Mouse (Mus musculus) thymus, postnatal 25 days (tissue): Measurements from ENCODE around the gene Lpo.
A peak's percentile ranks its signal among the peaks of the same experiment; 100 is the strongest.

Experiments used
- DNase-seq: peaks from one replicate; pipeline ENCODE4 v3.0.0; 2022

Gene Lpo

DNA sequence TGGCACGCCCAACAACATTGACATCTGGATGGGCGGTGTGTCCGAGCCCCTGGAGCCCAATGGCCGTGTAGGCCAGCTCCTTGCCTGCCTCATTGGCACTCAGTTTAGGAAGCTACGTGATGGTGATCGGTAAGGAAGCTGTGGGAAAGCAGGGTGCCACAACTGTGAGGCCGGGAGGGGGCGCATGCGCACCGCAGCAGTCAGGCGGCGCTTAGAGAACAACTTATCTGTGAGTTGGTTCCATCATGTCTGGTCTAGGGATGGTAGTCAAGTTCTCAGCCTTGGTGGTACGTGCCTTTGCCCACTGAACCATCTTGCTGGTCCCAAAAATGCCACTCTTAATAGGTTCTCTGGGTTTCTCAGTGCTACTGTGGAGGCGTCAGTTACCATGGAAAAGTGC is 25.5 kb downstream of the Lpo start:
- DNase-seq, result no peak

DNA sequence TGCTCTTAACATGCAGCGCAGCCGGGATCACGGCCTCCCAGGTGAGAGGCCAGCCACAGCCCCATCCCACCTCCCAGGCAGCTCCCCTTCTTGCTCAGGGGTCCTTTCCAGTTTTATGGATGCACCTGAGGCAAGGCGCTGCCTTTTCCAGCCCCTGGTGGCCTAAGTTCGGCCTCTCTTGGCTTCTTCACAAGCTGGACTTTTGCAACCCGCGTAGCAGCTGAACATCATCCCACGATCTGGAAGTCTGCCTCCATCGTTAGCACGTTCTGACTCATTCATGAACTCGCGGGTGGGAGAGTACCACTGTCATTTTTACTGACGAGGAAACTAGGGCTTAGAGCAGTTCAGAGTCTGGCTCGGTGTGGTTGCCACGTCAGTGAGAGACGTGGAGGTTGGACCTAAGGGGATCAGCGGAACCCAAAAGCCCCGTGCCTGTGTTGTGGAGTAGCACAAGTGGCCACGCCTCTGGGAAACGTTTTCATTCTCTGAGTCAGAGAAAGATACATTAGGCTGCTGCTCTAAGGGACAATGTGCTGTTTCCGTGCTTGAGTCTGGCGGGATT is 26.3 kb downstream of the Lpo start:
- no peak for DNase-seq

DNA sequence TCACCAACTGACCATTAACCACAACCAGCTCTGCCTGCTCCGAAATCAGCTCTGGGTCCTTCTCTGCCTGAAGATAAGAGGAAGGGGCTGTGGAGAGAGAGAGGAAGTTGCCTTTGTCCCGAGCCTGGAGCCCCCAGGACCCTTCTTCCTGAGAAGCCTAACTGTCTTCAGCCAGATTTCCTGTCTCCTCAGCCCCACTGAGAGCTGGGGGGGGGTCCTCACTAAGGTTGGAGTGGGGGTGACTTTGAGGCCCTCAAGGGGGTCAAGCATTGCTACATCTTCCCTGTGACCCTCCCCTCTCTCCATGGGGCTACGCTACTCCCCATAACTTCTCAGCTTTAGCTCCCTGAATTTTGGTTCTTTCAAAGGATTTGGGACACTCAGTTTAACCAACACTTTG is 34.6 kb downstream of the Lpo start, which contains the start of gene Mpo:
Gene Mpo, plus strand, starts transcription at position 122 of the 400 bp plus-strand sequence.
- no peak for DNase-seq

DNA sequence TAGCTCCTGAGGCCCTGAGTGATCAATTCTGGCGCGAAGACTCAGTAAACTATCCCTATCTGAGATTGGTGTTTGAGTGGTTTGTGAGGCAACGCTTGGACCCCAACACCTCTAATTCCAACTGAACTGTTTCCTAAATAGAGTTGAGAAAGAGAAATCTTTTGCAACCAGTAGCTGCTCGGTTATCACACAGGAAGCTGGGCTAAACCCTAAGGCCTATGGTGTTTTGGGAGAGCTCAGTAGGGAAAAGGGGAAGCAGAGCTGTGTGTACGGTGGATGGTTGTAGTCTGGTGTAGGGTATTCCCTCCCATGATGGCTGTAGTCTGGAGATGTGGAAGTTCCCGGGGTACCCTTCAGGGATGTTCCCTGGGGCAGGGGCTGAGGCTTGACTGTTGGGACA is 38.0 kb downstream of the Lpo start:
- no peak for DNase-seq

DNA sequence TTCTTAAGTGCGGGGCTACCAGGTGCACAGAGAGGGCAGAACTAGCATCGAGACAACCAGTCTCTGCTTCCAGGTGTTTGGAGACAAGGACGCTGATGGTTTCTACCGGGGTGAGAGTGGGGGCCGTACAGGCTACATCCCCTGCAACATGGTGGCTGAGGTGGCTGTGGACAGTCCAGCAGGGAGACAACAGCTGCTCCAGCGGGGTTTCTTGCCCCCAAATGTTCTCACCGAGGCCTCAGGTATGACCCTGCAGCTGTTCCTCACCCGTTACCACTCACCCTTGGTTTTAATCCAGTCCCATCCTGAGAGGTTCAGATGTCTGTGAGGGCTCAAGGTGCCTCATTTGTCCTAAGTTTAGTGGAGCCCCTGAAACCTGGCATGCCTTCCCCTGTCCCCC is 48.0 kb downstream of the Lpo start:
- DNase-seq, result no peak

DNA sequence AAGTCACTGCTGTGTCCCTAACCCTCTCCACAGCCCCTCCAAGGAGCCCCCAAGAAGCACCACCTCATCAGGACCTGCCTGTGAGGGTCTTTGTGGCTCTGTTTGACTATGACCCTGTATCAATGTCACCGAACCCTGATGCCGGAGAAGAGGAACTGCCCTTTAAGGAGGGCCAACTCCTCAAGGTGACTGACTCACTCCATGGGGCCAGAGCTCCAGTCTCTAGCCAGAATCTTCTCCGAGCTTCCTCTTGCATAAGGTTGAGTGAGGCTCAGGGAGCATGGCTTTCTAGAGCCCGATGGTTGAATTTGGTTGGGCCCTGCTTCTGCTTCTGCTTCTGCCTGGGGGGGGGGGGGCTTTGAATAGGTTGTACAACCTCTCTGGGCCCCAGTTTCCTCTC is 48.7 kb downstream of the Lpo start:
- no peak for DNase-seq

DNA sequence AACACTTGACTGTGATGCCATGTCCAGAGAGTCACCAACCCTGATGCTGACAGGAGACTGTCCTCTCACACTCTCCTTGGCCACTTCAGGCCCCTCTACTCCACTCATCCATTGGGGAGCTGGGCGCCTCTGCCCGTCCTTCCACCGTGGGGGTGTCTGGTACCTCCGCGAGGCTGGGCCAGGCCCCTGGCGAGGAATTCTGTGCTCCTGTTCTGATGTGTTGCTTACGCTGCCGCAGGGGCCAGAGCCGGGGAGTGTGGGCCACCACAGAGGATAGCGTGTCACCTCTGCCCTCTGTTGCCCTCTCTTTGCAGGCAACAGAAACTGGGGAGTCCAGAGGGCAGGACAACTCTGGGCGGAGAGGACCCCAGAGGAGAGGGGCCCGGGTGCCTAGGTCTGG is 49.2 kb downstream of the Lpo start:
- DNase-seq, result no peak

DNA sequence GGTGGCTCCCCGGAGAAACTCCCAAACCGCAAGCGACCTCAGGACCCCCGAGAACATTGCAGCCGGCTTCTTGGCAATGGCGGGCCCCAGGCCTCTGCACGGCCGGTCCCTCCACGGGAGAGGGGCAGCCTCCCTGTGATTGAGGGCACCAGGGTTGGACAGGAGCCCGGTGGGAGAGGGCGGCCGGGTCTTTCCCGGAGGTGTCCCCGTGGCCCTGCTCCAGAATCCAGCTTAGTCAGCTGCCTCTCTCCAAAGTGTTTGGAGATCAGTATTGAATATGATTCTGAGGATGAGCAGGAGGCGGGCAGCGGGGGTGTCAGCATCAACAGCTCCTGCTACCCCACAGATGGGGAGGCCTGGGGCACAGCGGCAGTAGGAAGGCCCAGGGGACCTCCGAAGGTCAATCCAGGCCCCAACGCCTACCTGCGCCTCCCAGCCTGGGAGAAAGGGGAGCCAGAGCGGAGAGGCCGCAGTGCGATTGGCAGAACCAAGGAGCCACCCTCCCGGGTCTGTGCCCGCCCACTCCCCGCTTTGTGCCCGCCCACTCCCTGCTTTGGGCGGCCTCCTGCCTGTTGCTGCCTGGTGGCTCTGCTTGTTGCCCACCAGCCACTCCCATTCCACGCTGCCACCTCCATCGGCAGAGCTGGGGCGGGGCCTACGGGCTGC is 49.9 kb downstream of the Lpo start:
- peak; percentile 30 for DNase-seq

DNA sequence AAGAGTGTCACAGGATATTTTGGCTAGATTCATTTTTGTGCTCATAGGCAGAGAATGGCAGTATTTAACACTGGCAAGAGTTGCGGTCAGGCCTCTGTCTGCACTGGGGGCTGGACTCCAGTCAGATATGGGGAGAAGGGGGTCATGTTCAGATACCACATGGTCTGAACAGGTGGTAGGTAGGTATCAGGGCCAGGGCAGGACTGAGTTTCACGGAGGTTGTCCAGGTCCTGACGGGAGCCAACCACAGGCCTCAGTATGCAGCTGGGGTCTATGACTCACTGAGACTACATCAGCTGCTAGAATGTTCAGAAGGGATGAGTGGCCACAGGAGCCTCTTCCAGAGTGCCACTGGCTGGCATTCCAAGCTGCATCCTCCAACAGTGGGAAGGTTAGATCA is 55.7 kb downstream of the Lpo start:
- DNase-seq, result no peak

DNA sequence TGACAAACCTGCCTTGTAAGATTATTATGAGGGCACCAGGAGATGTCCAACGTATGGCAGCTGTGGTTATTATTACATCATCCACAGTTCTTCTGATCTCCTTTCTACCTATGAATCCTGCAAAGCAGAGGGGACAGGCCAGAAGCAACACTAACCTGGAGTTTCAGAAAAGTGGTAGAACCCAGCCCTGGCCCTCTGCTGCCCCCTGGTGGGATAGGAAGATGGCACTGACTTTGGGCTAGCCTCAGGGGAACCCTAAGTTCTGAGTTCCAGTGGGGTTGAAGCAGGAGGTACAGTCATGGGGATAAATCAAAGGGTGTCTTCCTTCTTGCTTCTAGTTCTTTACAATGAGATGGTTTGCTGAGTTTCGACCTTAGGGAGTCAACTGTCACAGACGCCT is 57.1 kb downstream of the Lpo start:
- peak; percentile 89 for DNase-seq

DNA sequence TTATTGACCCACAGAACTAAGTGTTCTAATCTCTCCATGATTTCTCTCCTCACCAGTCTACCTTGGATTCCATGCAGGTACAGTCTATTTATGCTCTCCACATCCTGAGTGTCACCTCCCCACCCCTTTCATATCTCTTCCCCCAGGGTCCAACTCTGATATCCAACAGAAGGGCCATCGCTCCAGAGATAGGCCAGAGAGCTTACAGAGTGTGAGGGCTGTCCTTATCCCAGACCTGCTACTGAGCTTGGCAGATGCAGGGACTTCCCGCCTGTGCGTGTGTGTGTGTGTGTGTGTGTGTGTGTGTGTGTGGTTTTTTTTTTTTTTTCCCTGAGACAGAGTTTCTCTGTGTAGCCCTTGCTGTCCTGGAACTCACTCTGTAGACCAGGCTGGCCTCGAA is 59.3 kb downstream of the Lpo start:
- no peak for DNase-seq

DNA sequence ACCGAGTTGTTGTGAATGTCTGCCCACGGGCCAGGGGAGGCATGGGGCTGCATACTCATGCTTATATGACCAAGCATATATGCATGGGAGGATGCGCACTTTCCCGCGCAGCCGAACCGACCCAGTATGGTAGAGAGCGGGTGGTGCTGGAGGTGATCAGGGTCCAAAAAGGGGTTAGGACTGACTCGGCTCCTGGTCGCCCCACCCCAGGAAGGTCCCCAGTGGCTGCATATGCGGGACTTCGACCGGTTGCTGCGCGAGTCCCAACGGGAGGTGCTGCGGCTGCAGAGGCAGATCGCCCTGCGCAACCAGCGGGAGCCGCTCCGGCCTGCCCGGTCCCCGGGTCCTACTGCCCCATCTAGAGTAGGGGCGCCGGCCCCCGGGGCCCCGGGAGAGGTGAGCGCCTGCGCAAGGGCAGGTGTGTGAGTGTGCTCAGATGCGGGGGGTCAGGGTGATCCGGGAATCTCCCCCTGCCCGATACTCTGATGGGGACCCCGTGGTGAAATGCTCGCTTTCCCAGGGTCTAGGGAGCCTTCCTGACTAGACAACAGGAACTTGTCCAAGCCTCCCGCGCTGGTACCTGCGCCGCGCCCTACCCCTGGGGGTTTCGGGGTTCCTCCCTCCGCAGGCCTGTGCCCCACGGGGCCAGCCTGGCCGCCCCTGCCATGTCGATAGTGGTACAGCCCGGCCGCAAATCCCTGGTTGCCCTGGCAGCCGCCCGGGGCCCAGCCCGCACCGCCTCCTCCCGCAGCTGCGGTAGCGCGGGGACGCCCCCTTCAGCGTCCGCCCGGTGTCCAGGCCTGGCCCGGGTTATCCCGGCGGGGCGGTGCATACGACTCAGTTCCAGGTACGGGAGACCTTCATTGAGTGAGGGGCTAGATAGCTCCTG is 63.9 kb downstream of the Lpo start:
- peak; percentile 22 for DNase-seq

DNA sequence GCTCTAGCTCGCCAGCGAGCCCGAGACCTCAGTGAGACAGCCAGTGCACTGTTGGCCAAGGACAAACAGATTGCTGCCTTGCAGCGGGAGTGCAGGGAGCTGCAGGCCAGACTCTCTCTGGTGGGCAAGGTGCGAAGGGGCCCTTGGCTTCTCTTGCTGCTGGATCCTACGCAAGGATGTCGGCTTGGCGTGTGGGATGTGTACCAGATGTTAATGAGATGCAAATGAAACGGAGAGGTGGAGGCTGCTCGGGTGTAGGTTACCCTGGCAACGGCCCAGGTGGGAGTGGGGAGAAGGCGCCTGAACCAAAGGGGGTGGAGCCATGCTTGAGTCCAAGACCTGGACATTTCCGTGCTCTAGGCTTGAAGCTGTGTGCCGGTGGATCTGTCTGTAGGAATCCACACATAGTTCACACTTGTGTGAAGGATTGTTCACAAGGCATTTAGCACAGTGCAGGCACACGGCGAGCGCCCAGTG is 64.5 kb downstream of the Lpo start:
- no peak for DNase-seq

DNA sequence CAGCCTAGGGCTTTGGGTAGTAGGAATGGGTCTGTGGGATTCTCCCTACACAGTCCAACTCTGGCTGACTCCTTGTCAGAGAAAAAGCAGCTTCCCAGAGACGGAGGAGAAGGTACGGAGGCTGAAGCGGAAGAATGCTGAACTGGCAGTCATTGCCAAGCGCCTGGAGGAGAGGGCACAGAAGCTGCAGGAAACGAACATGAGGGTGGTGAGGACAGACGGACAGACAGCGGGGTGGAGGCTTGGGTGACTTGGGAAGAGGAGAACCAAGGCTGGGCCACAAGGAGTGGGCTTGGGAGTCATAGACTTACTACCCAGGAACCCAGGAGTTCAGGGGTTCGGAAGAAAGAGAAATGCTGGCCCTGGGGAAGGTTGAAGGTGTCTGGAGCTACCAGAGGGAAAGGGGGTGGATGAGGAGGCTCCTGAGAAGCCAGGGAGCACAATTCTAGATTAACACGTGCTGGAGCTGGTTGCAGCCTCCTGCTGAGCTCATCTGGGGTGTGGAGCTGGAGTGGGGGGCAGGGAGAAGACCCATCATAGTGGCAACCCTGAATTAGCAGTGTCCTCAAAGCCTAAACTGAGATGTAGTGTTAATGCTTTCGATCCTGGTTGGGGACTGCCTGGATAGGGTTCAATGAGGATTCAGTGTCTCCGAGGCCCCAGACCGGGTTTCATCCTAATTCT is 65.2 kb downstream of the Lpo start:
- no peak for DNase-seq

DNA sequence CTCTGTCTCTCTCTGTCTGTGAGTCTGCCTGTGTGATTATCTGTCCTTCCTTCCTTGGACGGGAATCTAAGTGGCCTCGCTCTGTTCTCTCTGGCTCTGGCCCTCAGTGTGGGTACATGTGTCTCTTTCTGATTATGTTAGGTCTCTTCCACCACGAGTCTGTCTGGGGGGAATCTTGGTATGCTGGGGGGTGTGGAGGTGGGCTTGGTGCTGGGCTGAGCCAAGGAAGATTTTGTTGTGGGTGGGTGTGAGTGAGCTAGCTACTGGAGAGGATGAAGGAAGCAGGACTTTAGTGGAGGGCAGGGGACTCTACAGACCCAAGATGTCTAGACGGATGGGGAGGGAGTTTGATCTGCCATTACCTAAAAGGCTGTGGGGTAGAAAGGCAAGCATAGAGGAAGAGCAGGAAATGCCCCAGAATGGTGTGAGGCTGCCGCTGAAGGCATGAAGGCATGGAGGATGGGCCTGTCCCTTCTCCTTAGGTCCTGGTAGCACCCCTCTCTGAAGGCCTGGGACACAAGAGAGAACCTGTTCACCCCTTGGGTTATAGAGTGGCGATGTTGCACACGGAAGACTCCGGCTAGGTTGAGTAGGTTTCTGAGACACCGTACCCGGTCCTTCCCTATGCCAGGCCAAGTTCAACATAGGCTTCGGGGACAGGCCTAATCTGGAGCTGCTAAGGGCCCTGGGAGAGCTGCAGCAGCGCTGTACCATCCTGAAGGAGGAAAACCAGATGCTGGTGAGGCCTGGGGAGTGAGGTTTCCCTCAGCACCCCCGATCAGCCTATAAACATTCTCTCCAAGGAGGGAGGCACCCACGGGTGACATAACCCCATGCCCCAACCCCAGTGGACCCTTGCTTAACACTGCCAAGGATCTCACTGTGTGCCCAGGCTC is 66.0 kb downstream of the Lpo start:
- no peak for DNase-seq

DNA sequence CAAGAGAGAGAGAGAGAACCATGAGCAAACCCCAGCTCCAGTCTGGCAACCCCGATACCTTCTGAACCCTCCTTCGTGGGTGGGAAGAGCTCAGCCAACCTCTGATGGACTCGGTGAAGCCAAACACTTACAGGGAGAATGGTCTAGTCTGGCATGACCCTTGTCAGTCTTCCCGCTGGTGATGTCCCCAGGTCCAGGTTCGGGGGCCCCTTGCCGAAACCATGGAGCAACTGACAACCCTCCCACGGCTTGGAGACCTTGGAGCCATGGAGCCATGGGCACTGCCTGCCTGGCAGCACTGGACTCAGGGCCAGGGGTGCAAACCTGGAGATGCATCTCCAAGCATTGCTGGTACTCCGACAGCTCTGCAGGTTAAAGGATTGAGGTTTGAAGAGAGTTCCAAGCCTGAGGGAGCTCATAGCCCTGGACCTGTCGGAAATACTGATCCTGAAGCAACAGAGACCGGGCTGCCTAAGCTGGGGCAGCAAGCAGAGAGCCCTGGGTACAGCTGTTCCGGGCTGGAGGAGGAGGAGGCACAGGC is 66.8 kb downstream of the Lpo start:
- DNase-seq, result no peak

DNA sequence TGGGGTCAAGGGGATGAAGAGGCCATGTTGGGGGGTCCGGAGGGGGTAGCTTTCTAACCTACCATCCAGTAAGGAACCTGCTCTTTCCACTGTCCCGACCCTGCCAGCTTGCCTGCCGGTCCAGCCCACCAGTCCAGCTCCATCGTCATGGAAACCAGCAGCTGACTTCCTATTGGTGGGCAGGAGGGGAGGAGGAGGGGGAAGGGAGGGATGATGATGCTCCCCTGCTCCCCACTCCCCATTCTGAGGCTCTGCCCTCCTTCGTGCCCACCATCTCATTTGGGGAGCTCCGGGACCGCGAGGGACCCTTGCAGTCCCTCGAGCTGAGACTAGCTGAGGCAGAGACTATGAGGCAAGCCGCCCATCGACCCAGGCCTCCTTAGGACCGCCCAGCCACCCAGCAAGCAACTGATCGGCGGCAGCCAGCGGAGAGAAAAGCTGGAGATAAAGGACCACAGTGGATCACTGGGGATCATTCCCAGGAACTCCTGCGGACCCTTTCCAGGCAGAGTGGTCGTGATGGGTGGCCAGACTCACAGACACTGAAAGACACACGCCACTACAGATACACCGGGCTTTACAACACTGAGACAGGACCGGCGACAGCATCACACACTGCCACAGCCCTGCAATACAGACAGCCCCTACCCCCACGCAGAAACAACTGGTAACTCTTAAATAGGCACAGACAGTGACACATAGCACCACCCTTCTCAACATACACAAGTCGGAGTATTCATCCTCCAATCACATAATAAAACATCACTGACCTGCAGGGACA is 67.6 kb downstream of the Lpo start, which contains the start of gene Tspoap1:
Gene Tspoap1, plus strand, starts transcription at position 241 of the 781 bp plus-strand sequence.
- DNase-seq, result peak; percentile 55

DNA sequence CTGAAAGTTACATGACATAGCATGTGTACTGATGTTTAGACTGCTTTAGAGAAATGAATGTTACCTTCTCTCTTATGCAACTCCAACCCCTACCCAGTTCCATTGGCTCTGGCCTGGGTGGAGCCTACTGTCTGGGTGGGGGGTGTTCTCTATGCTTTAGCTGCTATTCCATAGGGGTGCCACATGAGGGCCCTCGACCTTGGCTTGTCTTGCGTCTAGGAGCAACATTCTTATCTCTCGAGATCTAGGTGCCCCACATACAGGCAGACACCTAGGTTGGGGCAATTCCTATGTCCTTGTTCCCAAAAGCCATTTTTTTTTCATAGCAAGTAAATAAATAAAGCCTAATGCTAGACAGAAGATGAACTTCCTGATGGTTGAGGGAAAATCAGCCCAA is 68.5 kb downstream of the Lpo start:
- DNase-seq, result peak; percentile 89

DNA sequence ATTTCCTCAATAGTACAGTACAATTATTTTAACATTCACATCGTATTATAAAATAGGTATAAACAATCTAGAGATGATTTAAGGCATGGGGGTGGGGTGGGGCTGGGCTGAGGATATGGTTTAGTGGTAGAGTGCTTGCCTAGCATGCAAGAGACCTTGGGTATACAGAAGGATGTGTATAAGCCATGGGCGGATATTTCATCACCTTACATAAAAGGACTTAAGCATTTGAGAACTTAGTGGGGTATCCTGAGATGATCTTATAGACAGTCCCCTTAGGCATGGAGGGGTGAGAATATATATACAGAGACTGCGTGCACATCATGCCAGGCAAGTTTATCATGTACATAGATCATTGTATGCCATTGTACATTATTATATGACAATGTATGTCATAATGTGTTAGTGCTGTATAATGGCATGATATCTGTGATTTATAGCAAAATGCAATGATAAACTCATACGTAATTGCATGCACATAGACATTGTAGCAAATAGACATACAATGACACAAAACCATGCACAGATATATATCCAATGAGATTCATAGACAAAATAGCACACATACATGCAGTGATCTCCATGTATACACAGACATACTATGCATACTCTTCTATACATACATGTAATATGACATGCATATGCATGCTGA is 69.0 kb downstream of the Lpo start:
- peak; percentile 46 for DNase-seq

DNA sequence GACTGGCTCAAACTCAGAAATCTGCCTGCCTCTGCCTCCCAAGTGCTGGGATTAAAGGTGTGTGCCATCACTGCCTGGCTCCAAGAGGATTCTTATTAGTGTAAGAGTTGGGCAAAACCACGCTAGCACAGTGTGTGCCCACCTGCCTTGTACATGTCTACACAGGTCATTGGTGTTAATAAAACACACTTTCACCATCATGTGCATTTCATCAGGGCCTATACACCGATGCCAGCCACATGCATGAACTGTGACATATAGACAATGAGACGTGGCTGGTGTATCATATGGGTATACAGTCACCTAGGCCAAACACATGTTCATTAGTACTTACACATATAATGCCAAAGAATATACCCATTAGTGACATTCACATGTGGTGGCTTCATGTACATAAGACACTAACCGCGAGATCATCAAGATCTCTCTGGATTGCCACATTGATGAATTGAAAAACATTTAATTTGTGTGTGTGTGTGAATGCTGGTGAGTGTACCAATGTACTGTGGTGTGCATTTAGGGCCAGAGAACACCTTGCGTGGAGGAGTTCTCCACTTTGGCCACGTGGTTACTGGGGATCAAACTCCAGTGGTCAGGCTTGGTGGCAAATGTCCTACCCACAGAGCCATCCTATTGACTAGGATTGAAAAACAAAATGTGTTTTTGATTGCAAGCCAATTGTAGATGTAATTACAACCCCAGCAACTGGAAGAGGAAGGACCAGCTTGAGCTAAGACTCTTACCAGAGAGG is 69.8 kb downstream of the Lpo start:
- peak; percentile 63 for DNase-seq
